Comparison of ENCODE assay signal across 22 mouse cellular contexts in genomic region chr2:167030507-167030906, GRCm38 (mm10). TPM values are rescaled to one million over a fixed set of nuclear protein-coding genes. Genes with fewer than 3 reads are reported as not detected.
A peak's percentile ranks its signal among the peaks of the same experiment; 100 is the strongest.
DNase-seq lines count a peak whose midpoint lies in the region; ATAC-seq and TF ChIP-seq lines count a peak whose summit lies in the region.
"Had no signal": no experiment of that assay in that cellular context is flagged by ENCODE, and none has a peak within 500 bp of the region (broad histone marks: within the 10 kb centered on the region; RNA-seq: fewer than 3 reads in every experiment).

No protein-coding gene starts in this region.

- H3K4me1 ChIP-seq in liver, embryonic 14.5 days (replicated peaks; ENCODE audit: control insufficient read depth in 2 of 2, insufficient read depth in 2 of 2, low read length in 1 of 2) = no peaks in the 10 kb centered on the region
- no peaks in the 10 kb centered on the region for H3K4me1 ChIP-seq in liver, embryonic 11.5 days (replicated peaks; ENCODE audit: control insufficient read depth, insufficient read depth, low read length)
- H3K4me1 ChIP-seq: embryonic facial prominence, embryonic 15.5 days; forebrain, embryonic 15.5 days; heart, embryonic 12.5 days; neural tube, embryonic 12.5 days had no signal

- ATAC-seq in liver, embryonic 14.5 days (ENCODE audit: insufficient read depth) = no peak
- ATAC-seq in liver, embryonic 11.5 days (replicated peaks; ENCODE audit: low FRiP score) = no peak
- ATAC-seq: CD4-positive, CD25-positive, alpha-beta regulatory T cell, adult 4 months; forebrain, embryonic 15.5 days; hindbrain, postnatal 0 days had no signal

- TF ChIP-seq CTCF in liver, embryonic 14.5 days (IDR thresholded peaks at IDR 0.05; ENCODE audit: low read depth) = peak; percentile 35; the same call in 1 of the 2 replicates

- 91% methylated on average over 4 of the region's 4 CpGs for WGBS in liver, embryonic 14.5 days (ENCODE audit: insufficient replicate concordance)
- 94% methylated on average over 4 of the region's 4 CpGs for WGBS in liver, embryonic 11.5 days

- peaks cover 86% of the 10 kb centered on the region for H3K36me3 ChIP-seq in liver, embryonic 14.5 days (replicated peaks; ENCODE audit: control insufficient read depth, insufficient read depth, low read depth)
- H3K36me3 ChIP-seq in liver, embryonic 11.5 days (ENCODE audit: control insufficient read depth, insufficient read depth, low read length) = peaks cover 72% of the 10 kb centered on the region

- H3K9me3 ChIP-seq in liver, embryonic 14.5 days (ENCODE audit: control insufficient read depth, low read length) = no peaks in the 10 kb centered on the region
- H3K9me3 ChIP-seq in liver, embryonic 11.5 days (ENCODE audit: control insufficient read depth, low read length) = no peaks in the 10 kb centered on the region
- H3K9me3 ChIP-seq: embryonic facial prominence, embryonic 15.5 days; forebrain, embryonic 15.5 days; heart, embryonic 12.5 days; neural tube, embryonic 12.5 days had no signal

- no peak overlapping the region for H3K4me2 ChIP-seq in liver, embryonic 14.5 days (ENCODE audit: low read depth)
- H3K4me2 ChIP-seq in liver, embryonic 11.5 days = no peak overlapping the region
- H3K4me2 ChIP-seq: embryonic facial prominence, embryonic 15.5 days; forebrain, embryonic 15.5 days; heart, embryonic 12.5 days; midbrain, embryonic 11.5 days; neural tube, embryonic 12.5 days had no signal

- H3K9ac ChIP-seq in liver, embryonic 14.5 days (replicated peaks) = no peak overlapping the region
- H3K9ac ChIP-seq in liver, embryonic 11.5 days (ENCODE audit: low read depth, low read length) = no peak overlapping the region
- H3K9ac ChIP-seq: embryonic facial prominence, embryonic 15.5 days; forebrain, embryonic 15.5 days; heart, embryonic 12.5 days; neural tube, embryonic 12.5 days had no signal

- no peak overlapping the region for H3K4me3 ChIP-seq in liver, embryonic 14.5 days (ENCODE audit: insufficient read depth in 1 of 2, low read depth in 2 of 2, low read length in 2 of 2)
- H3K4me3 ChIP-seq in liver, embryonic 11.5 days (ENCODE audit: low read depth, low read length) = no peak overlapping the region
- H3K4me3 ChIP-seq: embryonic facial prominence, embryonic 15.5 days; forebrain, embryonic 15.5 days; heart, embryonic 12.5 days; neural tube, embryonic 12.5 days had no signal

- TF ChIP-seq EP300 in liver, embryonic 14.5 days (IDR thresholded peaks at IDR 0.05; ENCODE audit: low read depth) = no peak

- no peak overlapping the region for H3K27ac ChIP-seq in liver, embryonic 14.5 days
- H3K27ac ChIP-seq in liver, embryonic 11.5 days (ENCODE audit: low read depth, low read length) = no peak overlapping the region
- H3K27ac ChIP-seq: embryonic facial prominence, embryonic 15.5 days; forebrain, embryonic 15.5 days; hindbrain, postnatal 0 days; neural tube, embryonic 12.5 days had no signal

- DNase-seq in embryo, embryonic 11 days = peak; percentile 6
- DNase-seq in embryo, embryonic 10.5 days (ENCODE audit: low spot score) = no peak
- no peak for DNase-seq in liver, embryonic 14.5 days (ENCODE audit: low read depth in 3 of 3, low spot score in 3 of 3)
- no peak for DNase-seq in liver, embryonic 11.5 days (ENCODE audit: low spot score)
- peak; percentile 40 for DNase-seq in 3T3-L1 (ENCODE audit: low read depth, low spot score)
- peak; percentile 50 for DNase-seq in ZHBTc4 (ENCODE audit: low read depth, low spot score)
- DNase-seq in kidney, postnatal 36 days = no peak
- DNase-seq: adrenal gland, postnatal 14 days; cerebellum, adult 8-10 months; cerebellum, postnatal 36 days; gastrocnemius, postnatal 10 days; heart, postnatal 10 days; kidney, adult 11 months; right cerebral cortex, postnatal 25 days; thymus, postnatal 36 days had no signal

- no peaks in the 10 kb centered on the region for H3K27me3 ChIP-seq in liver, embryonic 14.5 days (ENCODE audit: control insufficient read depth, insufficient read depth, low read length)
- H3K27me3 ChIP-seq in liver, embryonic 11.5 days (replicated peaks; ENCODE audit: control insufficient read depth, insufficient read depth, low read length) = no peaks in the 10 kb centered on the region
- H3K27me3 ChIP-seq: embryonic facial prominence, embryonic 15.5 days; forebrain, embryonic 15.5 days; heart, embryonic 12.5 days; neural tube, embryonic 12.5 days had no signal

RNA-seq across cellular contexts. Expression of gene Ddx27, which starts 15.5 kb away (rescaled TPM):
- 26.4 and 39.5 TPM in 2 replicates for polyA plus RNA-seq in liver, embryonic 14.5 days (2012; rRNA removed)
- 26.5 and 30.2 TPM in 2 replicates for polyA plus RNA-seq in liver, embryonic 14.5 days (2014; fragmentation: Nextera tagmentation; extraction: Ambion mirVana)
- 102 and 103 TPM in 2 replicates for polyA plus RNA-seq in liver, embryonic 11.5 days (2014; fragmentation: Nextera tagmentation; extraction: Ambion mirVana)

RNA-seq across cellular contexts. Expression of gene Znfx1, which starts 32.3 kb away (rescaled TPM):
- polyA plus RNA-seq in liver, embryonic 14.5 days (2012; rRNA removed) = 7.7 and 7.8 TPM in 2 replicates
- 6.7 and 8.2 TPM in 2 replicates for polyA plus RNA-seq in liver, embryonic 14.5 days (2014; fragmentation: Nextera tagmentation; extraction: Ambion mirVana)
- polyA plus RNA-seq in liver, embryonic 11.5 days (2014; fragmentation: Nextera tagmentation; extraction: Ambion mirVana) = 10.1 and 11.2 TPM in 2 replicates

RNA-seq across cellular contexts. Expression of gene Stau1, which starts 34.4 kb away (rescaled TPM):
- polyA plus RNA-seq in liver, embryonic 14.5 days (2012; rRNA removed) = 8.8 and 11.4 TPM in 2 replicates
- polyA plus RNA-seq in liver, embryonic 14.5 days (2014; fragmentation: Nextera tagmentation; extraction: Ambion mirVana) = 15.6 and 17.9 TPM in 2 replicates
- polyA plus RNA-seq in liver, embryonic 11.5 days (2014; fragmentation: Nextera tagmentation; extraction: Ambion mirVana) = 57.1 and 59.5 TPM in 2 replicates

Comparison
In these comparisons a context has a peak if more than half of its experiments do, and no peak if none do; other contexts are left out.
1. DNase-seq: peak in embryo, embryonic 11 days (single experiment), 3T3-L1 (single experiment) and ZHBTc4 (single experiment); none in embryo, embryonic 10.5 days (single experiment), liver, embryonic 14.5 days (0 of 3), liver, embryonic 11.5 days (single experiment) and kidney, postnatal 36 days (0 of 2).